In genomic region chr11:94230244-94230643, GRCm38 (mm10) we compare ENCODE assay signal across 26 mouse cellular contexts. TPM values are rescaled to one million over a fixed set of nuclear protein-coding genes. Genes with fewer than 3 reads are reported as not detected.
A peak's percentile ranks its signal among the peaks of the same experiment; 100 is the strongest.
DNase-seq lines count a peak whose midpoint lies in the region; ATAC-seq and TF ChIP-seq lines count a peak whose summit lies in the region.
"Had no signal": no experiment of that assay in that cellular context is flagged by ENCODE, and none has a peak within 500 bp of the region (broad histone marks: within the 10 kb centered on the region; RNA-seq: fewer than 3 reads in every experiment).

No protein-coding gene starts in this region.

- TF ChIP-seq EP300 in liver, postnatal 0 days (IDR thresholded peaks at IDR 0.05; ENCODE audit: low read depth) = no peak

- no peaks in the 10 kb centered on the region for H3K27me3 ChIP-seq in heart, embryonic 11.5 days (ENCODE audit: control insufficient read depth, insufficient read depth, low read length)
- H3K27me3 ChIP-seq in liver, postnatal 0 days (ENCODE audit: insufficient read depth, low read length) = no peaks in the 10 kb centered on the region
- H3K27me3 ChIP-seq in liver, embryonic 13.5 days = no peaks in the 10 kb centered on the region
- H3K27me3 ChIP-seq: limb, embryonic 12.5 days; stomach, embryonic 15.5 days had no signal

- no peak overlapping the region for H3K4me3 ChIP-seq in heart, embryonic 11.5 days (ENCODE audit: low read depth, low read length)
- no peak overlapping the region for H3K4me3 ChIP-seq in liver, postnatal 0 days (ENCODE audit: low read depth, low read length)
- H3K4me3 ChIP-seq in liver, embryonic 13.5 days (replicated peaks) = no peak overlapping the region
- H3K4me3 ChIP-seq: forebrain, embryonic 12.5 days; limb, embryonic 12.5 days; stomach, embryonic 15.5 days had no signal

- no peak overlapping the region for H3K4me2 ChIP-seq in heart, embryonic 11.5 days
- no peak overlapping the region for H3K4me2 ChIP-seq in liver, postnatal 0 days (ENCODE audit: low read depth, low read length)
- peak overlapping the region; percentile 23; the same call in 1 of the 2 replicates for H3K4me2 ChIP-seq in liver, embryonic 13.5 days
- H3K4me2 ChIP-seq: forebrain, embryonic 12.5 days; limb, embryonic 12.5 days; lung, embryonic 14.5 days; midbrain, embryonic 11.5 days; stomach, embryonic 15.5 days had no signal

- H3K9ac ChIP-seq in heart, embryonic 11.5 days (ENCODE audit: low read depth, low read length) = 0 out of 2 replicates have a peak overlapping the region, but pooled peaks have one; percentile 16
- no peak overlapping the region for H3K9ac ChIP-seq in liver, postnatal 0 days (replicated peaks)
- H3K9ac ChIP-seq in liver, embryonic 13.5 days = 0 out of 2 replicates have a peak overlapping the region, but pooled peaks have one; percentile 19
- H3K9ac ChIP-seq: forebrain, embryonic 12.5 days; limb, embryonic 12.5 days; lung, embryonic 14.5 days; stomach, embryonic 15.5 days had no signal

- DNase-seq in heart, adult 18-20 months = no peak
- peak; percentile 65 for DNase-seq in liver
- DNase-seq in liver, postnatal 0 days = no peak
- peak; percentile 30 for DNase-seq in liver, embryonic 13.5 days
- DNase-seq in c-Kit-positive CD71-positive TER-119-positive erythroid progenitor cells, embryonic 14.5 days (ENCODE audit: low spot score) = no peak
- DNase-seq: adrenal gland, postnatal 10 days; cerebellum, adult 11 months; gastrocnemius, postnatal 10 days; lung, embryonic 14.5 days; lung, postnatal 4 days; retina, postnatal 1 day had no signal

- TF ChIP-seq CTCF in liver, postnatal 0 days (IDR thresholded peaks at IDR 0.05; ENCODE audit: low read depth) = no peak

- 23% methylated on average over 8 of the region's 8 CpGs for WGBS in heart, embryonic 11.5 days (ENCODE audit: insufficient replicate concordance)
- 51% methylated on average over 8 of the region's 8 CpGs for WGBS in liver, postnatal 0 days (ENCODE audit: insufficient replicate concordance)
- WGBS in liver, embryonic 13.5 days (ENCODE audit: insufficient replicate concordance) = 37% methylated on average over 8 of the region's 8 CpGs

- H3K36me3 ChIP-seq in heart, embryonic 11.5 days (ENCODE audit: control insufficient read depth, insufficient read depth, low read length) = no peaks in the 10 kb centered on the region
- no peaks in the 10 kb centered on the region for H3K36me3 ChIP-seq in liver, postnatal 0 days (replicated peaks; ENCODE audit: insufficient read depth, low read length)
- H3K36me3 ChIP-seq in liver, embryonic 13.5 days = no peaks in the 10 kb centered on the region
- H3K36me3 ChIP-seq: forebrain, embryonic 12.5 days; stomach, embryonic 15.5 days had no signal

- ATAC-seq in heart, embryonic 11.5 days (replicated peaks; ENCODE audit: insufficient number of reproducible peaks, low FRiP score, low TSS enrichment) = no peak
- ATAC-seq in liver, postnatal 0 days = no peak
- ATAC-seq in liver, embryonic 13.5 days (ENCODE audit: low read depth) = peak; percentile 76
- ATAC-seq in megakaryocyte, adult 5-6 weeks (ENCODE audit: poor library complexity, severe bottlenecking) = no peak
- ATAC-seq: activated CD4-positive, CD25-positive, alpha-beta regulatory T cell, adult 4 months; hindbrain, embryonic 16.5 days; intestine, embryonic 16.5 days had no signal

- peaks cover 28% of the 10 kb centered on the region for H3K4me1 ChIP-seq in heart, embryonic 11.5 days (ENCODE audit: control insufficient read depth, insufficient read depth, low read length)
- peaks cover 3% of the 10 kb centered on the region; the same call in 1 of the 2 replicates for H3K4me1 ChIP-seq in liver, postnatal 0 days (ENCODE audit: insufficient read depth)
- H3K4me1 ChIP-seq in liver, embryonic 13.5 days (replicated peaks) = peaks cover 60% of the 10 kb centered on the region
- H3K4me1 ChIP-seq: stomach, embryonic 15.5 days had no signal

- H3K9me3 ChIP-seq in heart, embryonic 11.5 days (replicated peaks; ENCODE audit: control insufficient read depth, low read length) = no peaks in the 10 kb centered on the region
- H3K9me3 ChIP-seq in liver, postnatal 0 days (ENCODE audit: low read length) = no peaks in the 10 kb centered on the region
- H3K9me3 ChIP-seq in liver, embryonic 13.5 days (replicated peaks) = no peaks in the 10 kb centered on the region
- H3K9me3 ChIP-seq: forebrain, embryonic 12.5 days; limb, embryonic 12.5 days; stomach, embryonic 15.5 days had no signal

- peak overlapping the region; percentile 54 for H3K27ac ChIP-seq in heart, embryonic 11.5 days (ENCODE audit: low read depth, low read length)
- no peak overlapping the region for H3K27ac ChIP-seq in liver, postnatal 0 days (ENCODE audit: low read depth)
- H3K27ac ChIP-seq in liver, embryonic 13.5 days = peak overlapping the region; percentile 58
- H3K27ac ChIP-seq: forebrain, embryonic 12.5 days; limb, embryonic 12.5 days; stomach, embryonic 15.5 days had no signal

RNA-seq across cellular contexts. Expression of gene Wfikkn2, which starts 15.6 kb away (rescaled TPM):
- polyA plus RNA-seq in heart, embryonic 11.5 days (2014; fragmentation: Nextera tagmentation; extraction: Ambion mirVana) = 1.1 and 1.8 TPM in 2 replicates
- total RNA-seq in heart, adult 18-20 months (2021) = 1 to 10 TPM; 5.8 to 6.6 TPM
- 0.39 and 0.54 TPM in 2 replicates for polyA plus RNA-seq in liver, postnatal 0 days (2015; fragmentation: Nextera tagmentation; extraction: Ambion mirVana)
- 0.22 and 0.23 TPM in 2 replicates for polyA plus RNA-seq in liver, embryonic 13.5 days (2015; fragmentation: Nextera tagmentation; extraction: Ambion mirVana)
- total RNA-seq in megakaryocyte, adult 5-6 weeks (2015) = not detected in 2 replicates
- not detected in 2 replicates for total RNA-seq in megakaryocyte, adult 5-6 weeks (2017)

RNA-seq across cellular contexts. Expression of gene Tob1, which starts 19.0 kb away (rescaled TPM):
- 27.3 and 29.7 TPM in 2 replicates for polyA plus RNA-seq in heart, embryonic 11.5 days (2014; fragmentation: Nextera tagmentation; extraction: Ambion mirVana)
- total RNA-seq in heart, adult 18-20 months (2021) = 10 to 100 TPM; 47.5 to 50.4 TPM
- polyA plus RNA-seq in liver, postnatal 0 days (2015; fragmentation: Nextera tagmentation; extraction: Ambion mirVana) = 47.8 and 53.1 TPM in 2 replicates
- polyA plus RNA-seq in liver, embryonic 13.5 days (2015; fragmentation: Nextera tagmentation; extraction: Ambion mirVana) = 9.5 and 12.4 TPM in 2 replicates
- 15.5 and 17.8 TPM in 2 replicates for total RNA-seq in megakaryocyte, adult 5-6 weeks (2015)
- 13.5 and 19.3 TPM in 2 replicates for total RNA-seq in megakaryocyte, adult 5-6 weeks (2017)

RNA-seq across cellular contexts. Expression of gene Gm21885, which starts 51.4 kb away (rescaled TPM):
- polyA plus RNA-seq in heart, embryonic 11.5 days (2014; fragmentation: Nextera tagmentation; extraction: Ambion mirVana) = not detected in 2 replicates
- under 1 TPM in 1 of 2 experiments, not detected in 1; 0.77 TPM for total RNA-seq in heart, adult 18-20 months (2021)
- polyA plus RNA-seq in liver, postnatal 0 days (2015; fragmentation: Nextera tagmentation; extraction: Ambion mirVana) = 0.42 and 0.43 TPM in 2 replicates
- polyA plus RNA-seq in liver, embryonic 13.5 days (2015; fragmentation: Nextera tagmentation; extraction: Ambion mirVana) = not detected in 2 replicates
- total RNA-seq in megakaryocyte, adult 5-6 weeks (2015) = not detected in 2 replicates
- not detected in 2 replicates for total RNA-seq in megakaryocyte, adult 5-6 weeks (2017)
- total RNA-seq: adrenal gland, postnatal 10 days; gastrocnemius, postnatal 10 days; layer of hippocampus, postnatal 25 days; left cerebral cortex, postnatal 10 days had no signal
- polyA plus RNA-seq: cortical plate, adult 2 months; embryonic facial prominence, embryonic 11.5 days; forebrain, embryonic 12.5 days; hindbrain, embryonic 16.5 days; limb, embryonic 12.5 days; thymus, postnatal 0 days; urinary bladder, adult 2 months had no signal

Comparison
In these comparisons a context has a peak if more than half of its experiments do, and no peak if none do; other contexts are left out.
1. DNase-seq: peak in liver (single experiment) and liver, embryonic 13.5 days (single experiment); none in heart, adult 18-20 months (0 of 2), liver, postnatal 0 days (single experiment) and c-Kit-positive CD71-positive TER-119-positive erythroid progenitor cells, embryonic 14.5 days (single experiment).